8 mouse cellular contexts compared by ENCODE assay signal in genomic region chr3:147046634-147047033, GRCm38 (mm10).
A peak's percentile ranks its signal among the peaks of the same experiment; 100 is the strongest.
DNase-seq lines count a peak whose midpoint lies in the region; ATAC-seq lines count a peak whose summit lies in the region.
"Had no signal": no experiment of that assay in that cellular context is flagged by ENCODE, and none has a peak within 500 bp of the region (broad histone marks: within the 10 kb centered on the region; RNA-seq: fewer than 3 reads in every experiment).

No protein-coding gene starts in this region.

- no peaks in the 10 kb centered on the region for H3K9me3 ChIP-seq in limb, embryonic 15.5 days
- no peaks in the 10 kb centered on the region for H3K9me3 ChIP-seq in limb, embryonic 10.5 days (replicated peaks)

- no peak overlapping the region for H3K4me2 ChIP-seq in limb, embryonic 15.5 days

- DNase-seq in limb, embryonic 10.5 days (ENCODE audit: low spot score) = no peak
- DNase-seq in brain, adult 2 months (ENCODE audit: low read depth, low spot score) = peak; percentile 8
- DNase-seq in gastrocnemius, postnatal 14 days = peak; percentile 54
- peak; percentile 53 for DNase-seq in lung, postnatal 14 days
- no peak for DNase-seq in frontal cortex, postnatal 25 days (ENCODE audit: low spot score in 2 of 2)
- DNase-seq in testis, postnatal 10 days (ENCODE audit: low spot score) = no peak

- H3K27me3 ChIP-seq in limb, embryonic 15.5 days = no peaks in the 10 kb centered on the region
- no peaks in the 10 kb centered on the region for H3K27me3 ChIP-seq in limb, embryonic 10.5 days (ENCODE audit: low read depth, poor library complexity, severe bottlenecking)

- intact Hi-C loops in gastrocnemius, postnatal 14 days (cut with DNase I; ENCODE audit: low total_unique reads) = no loop called here

- 44% methylated on average over 2 of the region's 2 CpGs for WGBS in limb, embryonic 15.5 days
- WGBS in limb, embryonic 10.5 days = 78% methylated on average over 2 of the region's 2 CpGs

- no peaks in the 10 kb centered on the region for H3K36me3 ChIP-seq in limb, embryonic 15.5 days
- H3K36me3 ChIP-seq in limb, embryonic 10.5 days = no peaks in the 10 kb centered on the region

- no peak overlapping the region for H3K9ac ChIP-seq in limb, embryonic 15.5 days

- no peak overlapping the region for H3K4me3 ChIP-seq in limb, embryonic 15.5 days
- H3K4me3 ChIP-seq in limb, embryonic 10.5 days = no peak overlapping the region

- H3K4me1 ChIP-seq in limb, embryonic 15.5 days = no peaks in the 10 kb centered on the region
- H3K4me1 ChIP-seq in limb, embryonic 10.5 days = peaks cover 5% of the 10 kb centered on the region; the same call in 1 of the 2 replicates

- H3K27ac ChIP-seq in limb, embryonic 15.5 days = 0 out of 2 replicates have a peak overlapping the region, but pooled peaks have one; percentile 48
- H3K27ac ChIP-seq in limb, embryonic 10.5 days = no peak overlapping the region

- no peak for ATAC-seq in limb, embryonic 15.5 days (ENCODE audit: insufficient number of reproducible peaks, low FRiP score, low TSS enrichment, low read depth)
- ATAC-seq: intestine, embryonic 16.5 days had no signal

Comparison
In these comparisons a context has a peak if more than half of its experiments do, and no peak if none do; other contexts are left out.
1. DNase-seq: peak in brain, adult 2 months (single experiment), gastrocnemius, postnatal 14 days (single experiment) and lung, postnatal 14 days (single experiment); none in limb, embryonic 10.5 days (single experiment), frontal cortex, postnatal 25 days (0 of 2) and testis, postnatal 10 days (single experiment).